Mouse (Mus musculus) heart, postnatal 0 days (tissue): ENCODE data around the gene Zfp975.
"Not testable (repeated sequence)": the region's sequence is repeated elsewhere in the genome, so short reads cannot be mapped to it uniquely, and the experiment has no call there.

Source experiments
- CTCF ChIP-seq: IDR thresholded peaks from 2 replicates; pipeline ENCODE4 v1.5.1; 2016; ENCODE audit warnings: antibody characterized with exemption, control low read depth, low read depth
- EP300 ChIP-seq: IDR thresholded peaks from 2 replicates; pipeline ENCODE4 v1.6.1; 2016; ENCODE audit warnings: antibody characterized with exemption, low read depth

- not testable (repeated sequence) for TF ChIP-seq CTCF, EP300
These were observed 34.4 kb upstream of the Zfp975 start, which contains the start of gene Gm17067 for GRCm38 (mm10) chr7:42726917-42727316.
